Mouse (Mus musculus) lung, embryonic 16.5 days (tissue): ENCODE results near the gene BC051665. TPM values are rescaled to one million over a fixed set of nuclear protein-coding genes. Genes with fewer than 3 reads are reported as not detected.

Source experiments
- ATAC-seq: fragments of 200-750 bp; cut with Nextera tagmentation; 2 replicates; pipeline ENCODE4 v1.8.0; 2017; ENCODE audit warnings: low read depth, mild to moderate bottlenecking, moderate library complexity
- H3K27ac ChIP-seq: fragments of 300-500 bp; sonication (generic); 2 replicates; pipeline ENCODE4 v1.5.1; 2014; ENCODE audit warnings: mild to moderate bottlenecking, control low read depth, low read length
- H3K27me3 ChIP-seq: fragments of 300-500 bp; sonication (generic); 2 replicates; pipeline ENCODE4 v1.6.1; 2014; ENCODE audit warnings: low read depth, low read length, mixed read lengths; ENCODE audit not compliant: control insufficient read depth, insufficient read depth
- H3K36me3 ChIP-seq: fragments of 300-500 bp; sonication (generic); 2 replicates; pipeline ENCODE4 v1.6.1; 2014; ENCODE audit warnings: low read length; ENCODE audit not compliant: control insufficient read depth, insufficient read depth
- H3K4me1 ChIP-seq: fragments of 300-500 bp; sonication (generic); replicated peaks from 2 replicates; pipeline ENCODE4 v1.6.1; 2014; ENCODE audit warnings: low read length, mixed read lengths; ENCODE audit not compliant: control insufficient read depth, insufficient read depth
- H3K4me2 ChIP-seq: fragments of 300-500 bp; sonication (generic); 2 replicates; pipeline ENCODE4 v1.6.1; 2014; ENCODE audit warnings: low read depth, low read length, control low read depth
- H3K4me3 ChIP-seq: fragments of 300-500 bp; sonication (generic); 2 replicates; pipeline ENCODE4 v1.5.1; 2014; ENCODE audit warnings: mild to moderate bottlenecking, low read length, control low read depth
- H3K9ac ChIP-seq: fragments of 300-500 bp; sonication (generic); 2 replicates; pipeline ENCODE4 v1.6.1; 2014; ENCODE audit warnings: low read length, control low read depth
- H3K9me3 ChIP-seq: fragments of 300-500 bp; sonication (generic); 2 replicates; pipeline ENCODE4 v1.6.1; 2016; ENCODE audit warnings: low read length; ENCODE audit not compliant: control insufficient read depth
- WGBS: fragments of 180-500 bp; shearing (Covaris S2); extraction: QIAGEN DNeasy Blood & Tissue Kit; methylation state at CpG from one replicate; pipeline ENCODE4 v1.1.7; 2014; 5-methylcytosine and 5-hydroxymethylcytosine counted together
- polyA plus RNA-seq: library from polyadenylated mRNA; unstranded; fragments of >200 nt; fragmentation: Nextera tagmentation; extraction: Ambion mirVana; gene quantifications from 2 replicates; pipeline ENCODE4 v1.2.1, GENCODE M21; 2015

Gene BC051665
- not detected in 2 replicates for polyA plus RNA-seq

DNA sequence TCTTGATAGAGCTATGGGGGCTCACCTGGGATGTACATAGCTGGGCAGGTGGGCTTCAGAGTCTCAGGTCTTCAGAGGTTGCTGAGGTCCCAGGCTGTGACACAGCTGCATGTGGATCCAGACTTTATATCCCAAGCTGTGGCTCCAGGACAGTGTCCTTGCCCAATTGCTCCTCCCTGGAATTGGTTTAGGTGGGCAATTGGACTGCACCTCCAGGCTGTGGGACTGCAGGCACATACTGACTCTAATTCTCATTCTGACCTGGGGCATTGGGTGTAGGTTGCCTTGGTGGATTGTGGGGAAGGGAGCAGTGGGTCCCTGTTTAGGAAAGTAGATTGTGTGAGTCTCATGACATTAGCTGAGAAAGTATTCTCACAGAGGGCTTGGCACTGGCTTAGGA, at the start of gene BC051665:
Gene BC051665 (minus strand): TSS at position 101 of the 400 bp plus-strand sequence.
- Histone ChIP-seq H3K27ac (no peak within 1 kb of the TSS), H3K9me3 (no peaks in the 10 kb centered on the region), H3K27me3 (no peaks in the 10 kb centered on the region), H3K36me3 (no peaks in the 10 kb centered on the region), H3K4me2 (no peak within 1 kb of the TSS), H3K9ac (no peak within 1 kb of the TSS), H3K4me1 (no peaks in the 10 kb centered on the region), H3K4me3 (no peak within 1 kb of the TSS)
- no peak for ATAC-seq

- H3K27ac ChIP-seq, result no peak overlapping the region
- no peaks in the 10 kb centered on the region for H3K9me3 ChIP-seq
- H3K27me3 ChIP-seq, result no peaks in the 10 kb centered on the region
- H3K4me2 ChIP-seq, result no peak overlapping the region
- WGBS, result 60% methylated on average over 3 of the region's 3 CpGs
- H3K4me1 ChIP-seq, result no peaks in the 10 kb centered on the region
- H3K9ac ChIP-seq, result no peak overlapping the region
- no peak for ATAC-seq
- H3K4me3 ChIP-seq, result no peak overlapping the region
- H3K36me3 ChIP-seq, result no peaks in the 10 kb centered on the region
Measured at GRCm38 (mm10) chr13:60826052-60826451, 39.9 kb upstream of the BC051665 start.

DNA sequence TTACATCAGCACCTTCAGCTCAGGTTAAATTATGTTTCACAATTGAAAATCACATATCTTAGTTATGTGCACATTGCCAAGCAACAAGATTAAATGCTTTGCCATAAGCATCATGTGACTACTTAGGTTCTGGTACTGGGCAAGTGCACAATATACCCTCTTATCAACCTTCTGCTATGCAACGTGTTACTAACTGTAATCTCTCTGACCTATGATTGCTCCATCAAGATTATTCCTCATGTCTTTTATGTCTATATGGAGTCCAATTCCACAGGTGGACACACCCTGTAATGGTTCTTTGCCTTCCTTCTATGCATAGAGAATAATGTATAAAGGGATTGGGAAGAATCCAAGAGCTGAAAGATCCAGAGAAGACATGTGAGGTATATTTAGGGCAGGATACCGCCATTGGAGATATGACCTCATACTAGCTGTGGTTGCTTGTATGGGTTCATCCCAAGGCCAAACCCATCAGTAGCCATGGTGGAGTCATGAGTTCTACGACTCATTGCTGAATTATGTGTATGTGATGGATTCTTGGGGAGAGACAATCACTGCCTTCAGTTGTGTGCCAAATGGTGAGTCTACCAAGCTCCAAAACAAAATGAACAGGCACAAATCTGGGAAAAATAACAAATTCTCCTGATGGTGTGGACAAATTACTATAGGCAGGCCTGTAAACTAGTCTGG, 34.5 kb upstream of the BC051665 start:
- no peak overlapping the region for H3K9ac ChIP-seq

GRCm38 (mm10) chr13:60819469-60819868, 33.3 kb upstream of the BC051665 start:
- H3K9me3 ChIP-seq, result no peaks in the 10 kb centered on the region
- no peak for ATAC-seq
- no peaks in the 10 kb centered on the region for H3K27me3 ChIP-seq
- no peak overlapping the region for H3K9ac ChIP-seq
- no peaks in the 10 kb centered on the region for H3K36me3 ChIP-seq
- 7% methylated on average over 7 of the region's 7 CpGs for WGBS
- H3K4me2 ChIP-seq, result no peak overlapping the region
- no peaks in the 10 kb centered on the region for H3K4me1 ChIP-seq
- H3K27ac ChIP-seq, result no peak overlapping the region
- no peak overlapping the region for H3K4me3 ChIP-seq

More for the DNA sequence above, 34.5 kb upstream of the BC051665 start:
- no peaks in the 10 kb centered on the region for H3K9me3 ChIP-seq
- no peaks in the 10 kb centered on the region for H3K4me1 ChIP-seq
- no peaks in the 10 kb centered on the region for H3K36me3 ChIP-seq
- H3K27me3 ChIP-seq, result no peaks in the 10 kb centered on the region
- 54% methylated on average over 3 of the region's 3 CpGs for WGBS
- no peak for ATAC-seq
- H3K4me3 ChIP-seq, result no peak overlapping the region
- H3K27ac ChIP-seq, result no peak overlapping the region
- H3K4me2 ChIP-seq, result no peak overlapping the region

GRCm38 (mm10) chr13:60813722-60814121, 27.6 kb upstream of the BC051665 start:
- ATAC-seq, result no peak
- Histone ChIP-seq H3K4me3 (no peak overlapping the region), H3K9ac (no peak overlapping the region), H3K4me1 (no peaks in the 10 kb centered on the region), H3K9me3 (no peaks in the 10 kb centered on the region), H3K4me2 (no peak overlapping the region), H3K27me3 (no peaks in the 10 kb centered on the region), H3K27ac (no peak overlapping the region), H3K36me3 (no peaks in the 10 kb centered on the region)
- WGBS, result 44% methylated on average over 1 of the region's 1 CpGs

- Histone ChIP-seq H3K4me3 (no peak overlapping the region), H3K27me3 (no peaks in the 10 kb centered on the region), H3K27ac (no peak overlapping the region), H3K36me3 (no peaks in the 10 kb centered on the region), H3K4me1 (no peaks in the 10 kb centered on the region), H3K4me2 (no peak overlapping the region), H3K9me3 (no peaks in the 10 kb centered on the region), H3K9ac (no peak overlapping the region)
- no peak for ATAC-seq
- whole genome bisulfite sequencing, result 49% methylated on average over 6 of the region's 6 CpGs
Measured at GRCm38 (mm10) chr13:60812768-60813167, 26.6 kb upstream of the BC051665 start.

- Histone ChIP-seq H3K4me1 (no peaks in the 10 kb centered on the region), H3K4me3 (no peak overlapping the region), H3K36me3 (no peaks in the 10 kb centered on the region), H3K27ac (no peak overlapping the region), H3K9ac (no peak overlapping the region), H3K27me3 (no peaks in the 10 kb centered on the region), H3K4me2 (no peak overlapping the region), H3K9me3 (no peaks in the 10 kb centered on the region)
- no peak for ATAC-seq
- WGBS, result 56% methylated on average over 2 of the region's 2 CpGs
Measured at GRCm38 (mm10) chr13:60809690-60810089, 23.5 kb upstream of the BC051665 start.

- ATAC-seq, result no peak
- Histone ChIP-seq H3K4me3 (no peak within 1 kb of the TSS), H3K4me1 (no peaks in the 10 kb centered on the region), H3K27me3 (no peaks in the 10 kb centered on the region), H3K4me2 (no peak within 1 kb of the TSS), H3K36me3 (no peaks in the 10 kb centered on the region), H3K9ac (no peak within 1 kb of the TSS), H3K9me3 (no peaks in the 10 kb centered on the region), H3K27ac (no peak within 1 kb of the TSS)
- WGBS, result 69% methylated on average over 1 of the region's 1 CpGs
Measured at GRCm38 (mm10) chr13:60802749-60803148, 16.6 kb upstream of the BC051665 start, which contains the start of gene Ctsll3. Gene Ctsll3, minus strand, starts transcription at chr13:60802849.

- H3K36me3 ChIP-seq, result no peaks in the 10 kb centered on the region
- 70% methylated on average over 1 of the region's 1 CpGs for WGBS
- no peak overlapping the region for H3K4me2 ChIP-seq
- H3K9ac ChIP-seq, result no peak overlapping the region
- H3K4me3 ChIP-seq, result no peak overlapping the region
- no peaks in the 10 kb centered on the region for H3K27me3 ChIP-seq
- H3K4me1 ChIP-seq, result no peaks in the 10 kb centered on the region
- H3K9me3 ChIP-seq, result no peaks in the 10 kb centered on the region
- no peak for ATAC-seq
- no peak overlapping the region for H3K27ac ChIP-seq
Measured at GRCm38 (mm10) chr13:60789466-60789865, 3.3 kb upstream of the BC051665 start.
